Mouse (Mus musculus) forebrain, embryonic 14.5 days (tissue): ENCODE measurements around the gene Ppp4r2. TPM values are rescaled to one million over a fixed set of nuclear protein-coding genes. Genes with fewer than 3 reads are reported as not detected.
A peak's percentile ranks its signal among the peaks of the same experiment; 100 is the strongest.

Experiments
- ATAC-seq: fragments of 200-750 bp; cut with Nextera tagmentation; 2 replicates; pipeline ENCODE4 v1.8.0; 2017; ENCODE audit warnings: mild to moderate bottlenecking, moderate library complexity
- DNase-seq: peaks from one replicate; pipeline ENCODE4 v3.0.0-alpha.2; 2015; ENCODE audit warnings: low spot score
- H3K27ac ChIP-seq: fragments of 300-500 bp; sonication (generic); 2 replicates; pipeline ENCODE4 v1.5.1; 2014; ENCODE audit warnings: low read depth, mild to moderate bottlenecking, control low read depth, low read length, moderate library complexity
- H3K27me3 ChIP-seq: fragments of 300-500 bp; sonication (generic); replicated peaks from 2 replicates; pipeline ENCODE4 v1.6.1; 2014; ENCODE audit warnings: low read length, control low read depth, mixed read lengths; ENCODE audit not compliant: control insufficient read depth, insufficient read depth
- H3K36me3 ChIP-seq: fragments of 300-500 bp; sonication (generic); 2 replicates; pipeline ENCODE4 v1.6.1; 2014; ENCODE audit warnings: low read length, control low read depth; ENCODE audit not compliant: control insufficient read depth, insufficient read depth
- H3K4me1 ChIP-seq: fragments of 300-500 bp; sonication (generic); 2 replicates; pipeline ENCODE4 v1.6.1; 2014; ENCODE audit warnings: antibody characterized with exemption, low read length, control low read depth; ENCODE audit not compliant: control insufficient read depth, insufficient read depth
- H3K4me2 ChIP-seq: fragments of 300-500 bp; sonication (generic); 2 replicates; pipeline ENCODE4 v1.6.1; 2014; ENCODE audit warnings: mild to moderate bottlenecking, control low read depth, low read length
- H3K4me3 ChIP-seq: fragments of 300-500 bp; sonication (generic); 2 replicates; pipeline ENCODE4 v1.5.1; 2014; ENCODE audit warnings: low read depth, low read length, control low read depth
- H3K9ac ChIP-seq: fragments of 300-500 bp; sonication (generic); 2 replicates; pipeline ENCODE4 v1.6.1; 2014; ENCODE audit warnings: mild to moderate bottlenecking, low read length, control low read depth, moderate library complexity
- H3K9me3 ChIP-seq: fragments of 300-500 bp; sonication (generic); replicated peaks from 2 replicates; pipeline ENCODE4 v1.6.1; 2016; ENCODE audit warnings: low read length, control low read depth, mixed read lengths; ENCODE audit not compliant: control insufficient read depth
- WGBS: fragments of 180-500 bp; shearing (Covaris S2); extraction: QIAGEN DNeasy Blood & Tissue Kit; methylation state at CpG from one replicate; pipeline ENCODE4 v1.1.7; 2014; 5-methylcytosine and 5-hydroxymethylcytosine counted together
- polyA plus RNA-seq: library from polyadenylated mRNA; unstranded; fragments of >200 nt; fragmentation: Nextera tagmentation; extraction: Ambion mirVana; gene quantifications from 2 replicates; pipeline ENCODE4 v1.2.1, GENCODE M21; 2014

Gene Ppp4r2
- polyA plus RNA-seq, 1 experiment from 2014 or later, result 25.7 TPM

- Histone ChIP-seq H3K27me3 (no peaks in the 10 kb centered on the region), H3K4me3 (no peak overlapping the region), H3K27ac (no peak overlapping the region), H3K4me1 (no peaks in the 10 kb centered on the region), H3K36me3 (no peaks in the 10 kb centered on the region), H3K9ac (no peak overlapping the region), H3K9me3 (no peaks in the 10 kb centered on the region), H3K4me2 (no peak overlapping the region)
- 73% methylated on average over 12 of the region's 12 CpGs for WGBS
- DNase-seq (peak; percentile 58), ATAC-seq (peak; percentile 66)
Measured at GRCm38 (mm10) chr6:100884594-100885225, 51.3 kb downstream of the Ppp4r2 start.

- no peaks in the 10 kb centered on the region for H3K36me3 ChIP-seq
- no peak overlapping the region for H3K4me3 ChIP-seq
- H3K4me1 ChIP-seq, result no peaks in the 10 kb centered on the region
- no peak overlapping the region for H3K27ac ChIP-seq
- no peaks in the 10 kb centered on the region for H3K9me3 ChIP-seq
- no peaks in the 10 kb centered on the region for H3K27me3 ChIP-seq
- peak; percentile 20 for DNase-seq
- H3K9ac ChIP-seq, result no peak overlapping the region
- WGBS, result 60% methylated on average over 7 of the region's 7 CpGs
- no peak overlapping the region for H3K4me2 ChIP-seq
- no peak for ATAC-seq
Measured at GRCm38 (mm10) chr6:100885376-100885775, 52.0 kb downstream of the Ppp4r2 start.

GRCm38 (mm10) chr6:100887012-100887411, 53.6 kb downstream of the Ppp4r2 start:
- Histone ChIP-seq H3K9me3 (no peaks in the 10 kb centered on the region), H3K4me2 (no peak overlapping the region), H3K4me3 (no peak overlapping the region), H3K4me1 (no peaks in the 10 kb centered on the region), H3K27ac (no peak overlapping the region), H3K9ac (no peak overlapping the region), H3K27me3 (no peaks in the 10 kb centered on the region), H3K36me3 (no peaks in the 10 kb centered on the region)
- DNase-seq (no peak), ATAC-seq (no peak)
- WGBS, result 86% methylated on average over 9 of the region's 9 CpGs

- Histone ChIP-seq H3K4me1 (no peaks in the 10 kb centered on the region; the same call in 1 of the 2 replicates), H3K27ac (no peak overlapping the region), H3K27me3 (no peaks in the 10 kb centered on the region), H3K4me3 (no peak overlapping the region), H3K9ac (no peak overlapping the region), H3K4me2 (no peak overlapping the region), H3K36me3 (no peaks in the 10 kb centered on the region), H3K9me3 (no peaks in the 10 kb centered on the region)
- 82% methylated on average over 6 of the region's 6 CpGs for WGBS
- no peak for DNase-seq
- no peak for ATAC-seq
Measured at GRCm38 (mm10) chr6:100889340-100889739, 55.9 kb downstream of the Ppp4r2 start.

DNA sequence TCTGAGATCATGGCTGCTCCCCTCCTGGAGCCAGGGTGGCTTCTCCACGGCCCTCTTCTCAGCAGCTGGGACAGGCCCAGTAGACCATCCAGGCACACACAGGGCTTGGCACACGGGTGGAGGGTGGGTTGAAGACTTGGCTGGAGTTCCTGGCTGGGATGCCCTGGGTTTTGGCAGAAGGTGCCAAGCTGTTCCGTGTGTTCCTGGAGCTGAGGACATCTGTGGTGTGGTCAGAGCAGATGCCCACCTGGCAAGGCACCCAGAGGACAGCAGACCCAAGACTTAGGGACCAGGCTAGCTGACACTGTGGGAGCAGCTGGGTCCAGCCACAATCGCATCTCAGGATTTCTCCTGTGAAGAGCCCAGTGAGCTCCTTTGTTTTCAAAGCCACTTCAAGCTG, 59.1 kb downstream of the Ppp4r2 start:
- Histone ChIP-seq H3K9ac (no peak overlapping the region), H3K4me3 (no peak overlapping the region), H3K9me3 (no peaks in the 10 kb centered on the region), H3K27ac (no peak overlapping the region; the same call in 1 of the 2 replicates), H3K4me1 (no peaks in the 10 kb centered on the region; the same call in 1 of the 2 replicates), H3K4me2 (no peak overlapping the region), H3K36me3 (no peaks in the 10 kb centered on the region), H3K27me3 (no peaks in the 10 kb centered on the region)
- peak; percentile 86 for ATAC-seq
- WGBS, result 42% methylated on average over 4 of the region's 4 CpGs
- peak; percentile 69 for DNase-seq

DNA sequence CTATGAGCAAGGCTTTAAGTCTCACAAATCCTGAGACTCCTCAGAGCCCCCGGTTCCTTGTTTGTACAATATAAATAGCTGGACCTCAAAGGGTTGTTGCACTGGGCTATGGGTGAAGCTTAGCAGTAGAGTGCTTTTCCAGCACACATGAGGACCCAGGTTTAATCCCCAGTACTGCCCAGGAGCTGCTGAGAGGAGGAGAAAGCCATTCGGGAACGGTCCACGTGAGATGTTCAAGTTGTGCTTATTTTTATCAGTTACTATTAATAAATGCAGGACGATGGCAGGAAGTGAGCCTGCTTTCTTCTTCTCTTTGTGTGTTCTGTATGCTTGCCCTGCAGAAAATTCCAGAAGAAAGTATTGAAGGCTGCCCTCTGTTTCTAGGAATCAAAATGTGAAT, 59.7 kb downstream of the Ppp4r2 start:
- no peak overlapping the region for H3K9ac ChIP-seq
- H3K4me3 ChIP-seq, result no peak overlapping the region
- no peak for ATAC-seq
- H3K27ac ChIP-seq, result peak overlapping the region; percentile 11; the same call in 1 of the 2 replicates
- H3K9me3 ChIP-seq, result no peaks in the 10 kb centered on the region
- no peaks in the 10 kb centered on the region for H3K27me3 ChIP-seq
- no peaks in the 10 kb centered on the region; the same call in 1 of the 2 replicates for H3K4me1 ChIP-seq
- no peak overlapping the region for H3K4me2 ChIP-seq
- no peak for DNase-seq
- no peaks in the 10 kb centered on the region for H3K36me3 ChIP-seq
- 87% methylated on average over 5 of the region's 5 CpGs for WGBS

- no peak overlapping the region for H3K9ac ChIP-seq
- H3K4me1 ChIP-seq, result no peaks in the 10 kb centered on the region; the same call in 1 of the 2 replicates
- no peak overlapping the region for H3K4me3 ChIP-seq
- H3K27ac ChIP-seq, result no peak overlapping the region
- no peak for DNase-seq
- no peaks in the 10 kb centered on the region for H3K9me3 ChIP-seq
- H3K4me2 ChIP-seq, result no peak overlapping the region
- ATAC-seq, result no peak
- no peaks in the 10 kb centered on the region for H3K27me3 ChIP-seq
- H3K36me3 ChIP-seq, result no peaks in the 10 kb centered on the region
- WGBS, result 33% methylated on average over 8 of the region's 8 CpGs
Measured at GRCm38 (mm10) chr6:100895183-100895582, 61.8 kb downstream of the Ppp4r2 start.

GRCm38 (mm10) chr6:100896883-100897282, 63.5 kb downstream of the Ppp4r2 start:
- Histone ChIP-seq H3K4me3 (no peak overlapping the region), H3K9me3 (no peaks in the 10 kb centered on the region), H3K27me3 (no peaks in the 10 kb centered on the region), H3K36me3 (no peaks in the 10 kb centered on the region), H3K9ac (no peak overlapping the region), H3K27ac (no peak overlapping the region), H3K4me1 (no peaks in the 10 kb centered on the region; the same call in 1 of the 2 replicates), H3K4me2 (no peak overlapping the region)
- no peak for ATAC-seq
- no peak for DNase-seq
- 51% methylated on average over 5 of the region's 5 CpGs for WGBS

DNA sequence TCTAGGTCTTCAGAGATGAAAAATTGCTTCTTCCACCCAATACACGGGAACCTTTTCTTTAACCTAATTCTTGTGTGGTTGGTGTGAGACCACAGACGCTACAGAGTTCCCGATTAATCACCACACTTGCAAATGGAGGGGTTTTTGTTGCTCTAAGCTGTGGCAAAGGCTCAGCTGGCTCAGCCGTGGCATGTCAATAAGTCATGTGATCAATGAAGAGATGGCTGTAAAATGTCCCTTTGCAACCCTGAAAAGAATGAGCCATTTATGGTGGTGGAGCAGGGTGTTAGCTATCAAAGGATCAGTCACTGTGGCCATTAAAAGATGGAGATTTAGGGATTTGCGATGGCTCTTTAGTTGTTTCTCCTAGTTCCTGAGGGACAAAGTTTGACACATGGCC, 71.0 kb downstream of the Ppp4r2 start:
- no peak overlapping the region for H3K4me3 ChIP-seq
- H3K9ac ChIP-seq, result no peak overlapping the region
- H3K9me3 ChIP-seq, result no peaks in the 10 kb centered on the region
- H3K27me3 ChIP-seq, result no peaks in the 10 kb centered on the region
- WGBS, result 73% methylated on average over 5 of the region's 5 CpGs
- DNase-seq (no peak), ATAC-seq (no peak)
- no peak overlapping the region for H3K27ac ChIP-seq
- no peak overlapping the region for H3K4me2 ChIP-seq
- H3K36me3 ChIP-seq, result no peaks in the 10 kb centered on the region
- H3K4me1 ChIP-seq, result no peaks in the 10 kb centered on the region
